Mouse (Mus musculus) stomach, embryonic 16.5 days (tissue): ENCODE measurements around the gene Prpf6. TPM values are rescaled to one million over a fixed set of nuclear protein-coding genes. Genes with fewer than 3 reads are reported as not detected.

Experiments used
- ATAC-seq: fragments of 200-750 bp; cut with Nextera tagmentation; 2 replicates; pipeline ENCODE4 v1.8.0; 2017; ENCODE audit warnings: moderate number of reproducible peaks, moderate TSS enrichment; ENCODE audit not compliant: insufficient read depth, low FRiP score
- H3K27ac ChIP-seq: fragments of 300-500 bp; sonication (generic); 2 replicates; pipeline ENCODE4 v1.5.1; 2014; ENCODE audit warnings: low read length
- H3K27me3 ChIP-seq: fragments of 300-500 bp; sonication (generic); 2 replicates; pipeline ENCODE4 v1.6.1; 2014; ENCODE audit warnings: low read length, control low read depth, mixed read lengths; ENCODE audit not compliant: control insufficient read depth, insufficient read depth
- H3K36me3 ChIP-seq: fragments of 300-500 bp; sonication (generic); 2 replicates; pipeline ENCODE4 v1.6.1; 2014; ENCODE audit warnings: low read length; ENCODE audit not compliant: control insufficient read depth, insufficient read depth
- H3K4me1 ChIP-seq: fragments of 300-500 bp; sonication (generic); 2 replicates; pipeline ENCODE4 v1.6.1; 2014; ENCODE audit warnings: low read length, control low read depth, mixed read lengths; ENCODE audit not compliant: control insufficient read depth, insufficient read depth
- H3K4me2 ChIP-seq: fragments of 300-500 bp; sonication (generic); 2 replicates; pipeline ENCODE4 v1.6.1; 2014; ENCODE audit warnings: low read depth, low read length, mixed read lengths
- H3K4me3 ChIP-seq: fragments of 300-500 bp; sonication (generic); replicated peaks from 2 replicates; pipeline ENCODE4 v1.5.1; 2014; ENCODE audit warnings: mild to moderate bottlenecking, low read length
- H3K9ac ChIP-seq: fragments of 300-500 bp; sonication (generic); 2 replicates; pipeline ENCODE4 v1.6.1; 2014; ENCODE audit warnings: low read length
- H3K9me3 ChIP-seq: fragments of 300-500 bp; sonication (generic); replicated peaks from 2 replicates; pipeline ENCODE4 v1.6.1; 2016; ENCODE audit warnings: low read length, control low read depth; ENCODE audit not compliant: control insufficient read depth
- WGBS: fragments of 180-500 bp; shearing (Covaris S2); extraction: QIAGEN DNeasy Blood & Tissue Kit; methylation state at CpG from one replicate; pipeline ENCODE4 v1.1.7; 2014; 5-methylcytosine and 5-hydroxymethylcytosine counted together
- polyA plus RNA-seq: library from polyadenylated mRNA; unstranded; fragments of >200 nt; fragmentation: Nextera tagmentation; extraction: Ambion mirVana; gene quantifications from 2 replicates; pipeline ENCODE4 v1.2.1, GENCODE M21; 2015

Gene Prpf6
- polyA plus RNA-seq, 1 experiment from 2014 or later = 59.1 TPM

- H3K9ac ChIP-seq = peak overlapping the region; percentile 77
- H3K4me3 ChIP-seq = peak overlapping the region; percentile 98
- H3K4me1 ChIP-seq = peaks cover 35% of the 10 kb centered on the region
- peak overlapping the region; percentile 92 for H3K4me2 ChIP-seq
- H3K36me3 ChIP-seq = no peaks in the 10 kb centered on the region
- ATAC-seq = no peak
- H3K9me3 ChIP-seq = no peaks in the 10 kb centered on the region
- peak overlapping the region; percentile 82 for H3K27ac ChIP-seq
- 66% methylated on average over 6 of the region's 6 CpGs for WGBS
- no peaks in the 10 kb centered on the region; the same call in 1 of the 2 replicates for H3K27me3 ChIP-seq
Measured at GRCm38 (mm10) chr2:181600226-181600758, 8.6 kb downstream of the Prpf6 start.

- no peaks in the 10 kb centered on the region for H3K9me3 ChIP-seq
- ATAC-seq = peak; percentile 91
- H3K36me3 ChIP-seq = no peaks in the 10 kb centered on the region
Measured at GRCm38 (mm10) chr2:181600828-181601750, 9.4 kb downstream of the Prpf6 start.

GRCm38 (mm10) chr2:181601751-181602145, 10.1 kb downstream of the Prpf6 start:
- no peaks in the 10 kb centered on the region for H3K36me3 ChIP-seq
- peak overlapping the region; percentile 92 for H3K4me2 ChIP-seq
- H3K27ac ChIP-seq = peak overlapping the region; percentile 79; the same call in 1 of the 2 replicates
- H3K4me1 ChIP-seq = peaks cover 35% of the 10 kb centered on the region
- no peaks in the 10 kb centered on the region for H3K9me3 ChIP-seq
- ATAC-seq = no peak
- 20% methylated on average over 10 of the region's 10 CpGs for WGBS
- H3K27me3 ChIP-seq = no peaks in the 10 kb centered on the region; the same call in 1 of the 2 replicates
- H3K4me3 ChIP-seq = peak overlapping the region; percentile 98
- H3K9ac ChIP-seq = peak overlapping the region; percentile 96

More at GRCm38 (mm10) chr2:181600828-181601750, 9.4 kb downstream of the Prpf6 start:
- Histone ChIP-seq H3K4me2 (peak overlapping the region; percentile 92), H3K4me1 (peaks cover 35% of the 10 kb centered on the region), H3K27ac (peak overlapping the region; percentile 82), H3K9ac (peak overlapping the region; percentile 96), H3K4me3 (peak overlapping the region; percentile 98), H3K27me3 (no peaks in the 10 kb centered on the region; the same call in 1 of the 2 replicates)
- WGBS = 1% methylated on average over 57 of the region's 57 CpGs

GRCm38 (mm10) chr2:181602367-181602766, 10.7 kb downstream of the Prpf6 start:
- ATAC-seq = no peak
- H3K9ac ChIP-seq = peak overlapping the region; percentile 96
- no peaks in the 10 kb centered on the region for H3K36me3 ChIP-seq
- no peaks in the 10 kb centered on the region for H3K9me3 ChIP-seq
- peak overlapping the region; percentile 98 for H3K4me3 ChIP-seq
- H3K27me3 ChIP-seq = no peaks in the 10 kb centered on the region; the same call in 1 of the 2 replicates
- no peak overlapping the region for H3K27ac ChIP-seq
- WGBS = 70% methylated on average over 4 of the region's 4 CpGs
- H3K4me2 ChIP-seq = peak overlapping the region; percentile 92; the same call in 1 of the 2 replicates
- H3K4me1 ChIP-seq = peaks cover 31% of the 10 kb centered on the region

GRCm38 (mm10) chr2:181618761-181619495, 27.3 kb downstream of the Prpf6 start:
- Histone ChIP-seq H3K4me3 (no peak overlapping the region), H3K4me2 (no peak overlapping the region), H3K9me3 (no peaks in the 10 kb centered on the region), H3K27ac (no peak overlapping the region), H3K4me1 (no peaks in the 10 kb centered on the region), H3K9ac (no peak overlapping the region), H3K27me3 (no peaks in the 10 kb centered on the region), H3K36me3 (peaks cover 13% of the 10 kb centered on the region)
- ATAC-seq = no peak
- 85% methylated on average over 5 of the region's 5 CpGs for WGBS

- no peak for ATAC-seq
Measured at GRCm38 (mm10) chr2:181623401-181623800, 31.7 kb downstream of the Prpf6 start.

GRCm38 (mm10) chr2:181628471-181628870, 36.8 kb downstream of the Prpf6 start:
- Histone ChIP-seq H3K9me3 (no peaks in the 10 kb centered on the region), H3K36me3 (no peaks in the 10 kb centered on the region; the same call in 1 of the 2 replicates), H3K4me1 (no peaks in the 10 kb centered on the region), H3K4me3 (no peak overlapping the region), H3K9ac (no peak overlapping the region), H3K27me3 (no peaks in the 10 kb centered on the region), H3K27ac (no peak overlapping the region), H3K4me2 (no peak overlapping the region)
- ATAC-seq = no peak

More at GRCm38 (mm10) chr2:181623401-181623800, 31.7 kb downstream of the Prpf6 start:
- Histone ChIP-seq H3K9me3 (no peaks in the 10 kb centered on the region), H3K4me1 (no peaks in the 10 kb centered on the region), H3K27ac (no peak overlapping the region), H3K36me3 (peaks cover 13% of the 10 kb centered on the region), H3K9ac (no peak overlapping the region), H3K27me3 (no peaks in the 10 kb centered on the region), H3K4me3 (no peak overlapping the region), H3K4me2 (no peak overlapping the region)

- H3K4me2 ChIP-seq = no peak overlapping the region
- H3K9ac ChIP-seq = no peak overlapping the region
- H3K27me3 ChIP-seq = no peaks in the 10 kb centered on the region
- no peaks in the 10 kb centered on the region for H3K4me1 ChIP-seq
- ATAC-seq = no peak
- WGBS = 96% methylated on average over 6 of the region's 6 CpGs
- no peak overlapping the region for H3K4me3 ChIP-seq
- peaks cover 20% of the 10 kb centered on the region for H3K36me3 ChIP-seq
- H3K9me3 ChIP-seq = no peaks in the 10 kb centered on the region
- no peak overlapping the region for H3K27ac ChIP-seq
Measured at GRCm38 (mm10) chr2:181632624-181633023, 41.0 kb downstream of the Prpf6 start.
